Mouse (Mus musculus): ENCODE measurements around the gene Rtl8c. TPM values are rescaled to one million over a fixed set of nuclear protein-coding genes. Genes with fewer than 3 reads are reported as not detected.

Gene Rtl8c
- total RNA-seq, 2 experiments from 2014 or later = not detected

Other genes starting within 250 kb of the Rtl8c start
- gene Mospd1, start 237.5 kb upstream of the Rtl8c start, total RNA-seq (2015; ENCODE audit: low replicate concordance) = 50.7 and 56.2 TPM in 2 replicates
- 21.6 and 32.6 TPM in 2 replicates for gene Mospd1, start 237.5 kb upstream of the Rtl8c start, total RNA-seq (2017; ENCODE audit: low replicate concordance)
- gene Etd, start 173.1 kb upstream of the Rtl8c start, total RNA-seq (2015; ENCODE audit: low replicate concordance) = not detected in 2 replicates
- not detected in 2 replicates for gene Etd, start 173.1 kb upstream of the Rtl8c start, total RNA-seq (2017; ENCODE audit: low replicate concordance)
- not detected in 2 replicates for gene Gm14597, start 947 bp downstream of the Rtl8c start, total RNA-seq (2015; ENCODE audit: low replicate concordance)
- gene Gm14597, start 947 bp downstream of the Rtl8c start, total RNA-seq (2017; ENCODE audit: low replicate concordance) = not detected in 2 replicates
- gene Rtl8a, start 35.6 kb downstream of the Rtl8c start, total RNA-seq (2015; ENCODE audit: low replicate concordance) = not detected in 2 replicates
- gene Rtl8a, start 35.6 kb downstream of the Rtl8c start, total RNA-seq (2017; ENCODE audit: low replicate concordance) = not detected in 2 replicates
- not detected in 2 replicates for gene Rtl8b, start 62.4 kb downstream of the Rtl8c start, total RNA-seq (2015; ENCODE audit: low replicate concordance)
- 2.6 TPM in 1 of 2 replicates, not detected in the other for gene Rtl8b, start 62.4 kb downstream of the Rtl8c start, total RNA-seq (2017; ENCODE audit: low replicate concordance)
- gene 4930502E18Rik, start 116.8 kb downstream of the Rtl8c start, total RNA-seq (2015; ENCODE audit: low replicate concordance) = not detected in 2 replicates
- not detected in 2 replicates for gene 4930502E18Rik, start 116.8 kb downstream of the Rtl8c start, total RNA-seq (2017; ENCODE audit: low replicate concordance)
- gene 1700013H16Rik, start 149.8 kb downstream of the Rtl8c start, total RNA-seq (2015; ENCODE audit: low replicate concordance) = not detected in 2 replicates
- gene 1700013H16Rik, start 149.8 kb downstream of the Rtl8c start, total RNA-seq (2017; ENCODE audit: low replicate concordance) = not detected in 2 replicates
- gene Zfp36l3, start 168.4 kb downstream of the Rtl8c start, total RNA-seq (2015; ENCODE audit: low replicate concordance) = not detected in 2 replicates
- gene Zfp36l3, start 168.4 kb downstream of the Rtl8c start, total RNA-seq (2017; ENCODE audit: low replicate concordance) = not detected in 2 replicates
- gene Xlr, start 189.7 kb downstream of the Rtl8c start, total RNA-seq (2015; ENCODE audit: low replicate concordance) = 2.5 TPM in 1 of 2 replicates, not detected in the other
- 2.7 TPM in 1 of 2 replicates, not detected in the other for gene Xlr, start 189.7 kb downstream of the Rtl8c start, total RNA-seq (2017; ENCODE audit: low replicate concordance)